Mouse (Mus musculus): ENCODE measurements around the gene Nfatc3. TPM values are rescaled to one million over a fixed set of nuclear protein-coding genes. Genes with fewer than 3 reads are reported as not detected.

Nfatc3 gene
- polyA plus RNA-seq, 1 experiment, result 12.6 TPM

- TF ChIP-seq MYOG (IDR thresholded peaks at IDR 0.05; ENCODE audit: control insufficient read depth, extremely low read depth, insufficient read length) (no peak), CTCF (IDR thresholded peaks at IDR 0.05; ENCODE audit: control insufficient read depth, insufficient read depth, insufficient read length) (no peak), FOSL1 (IDR thresholded peaks at IDR 0.05; ENCODE audit: insufficient read depth, low read length, poor library complexity, severe bottlenecking) (no peak), MYOD1 (IDR thresholded peaks at IDR 0.05; ENCODE audit: control insufficient read depth, insufficient read length, low read depth) (no peak), USF1 (IDR thresholded peaks at IDR 0.05; ENCODE audit: low read depth) (no peak), MAX (IDR thresholded peaks at IDR 0.05) (no peak), CEBPB (IDR thresholded peaks at IDR 0.05; ENCODE audit: low read depth) (no peak)
- H3K79me2 ChIP-seq (ENCODE audit: control insufficient read depth, insufficient read depth), result peaks cover 21% of the 10 kb centered on the region
- peaks cover 4% of the 10 kb centered on the region for H3K79me3 ChIP-seq (ENCODE audit: low read depth)
- no peaks in the 10 kb centered on the region for H3K36me3 ChIP-seq (ENCODE audit: control insufficient read depth, insufficient read depth)
- peak overlapping the region; percentile 77 for H3ac ChIP-seq (ENCODE audit: control insufficient read depth, insufficient read length, low read depth)
- H3K4me3 ChIP-seq (ENCODE audit: insufficient read depth, poor library complexity, severe bottlenecking), result peak overlapping the region; percentile 73
- no peaks in the 10 kb centered on the region for H3K27me3 ChIP-seq (ENCODE audit: control insufficient read depth, insufficient read depth, insufficient read length)
These were observed 92.0 kb downstream of the Nfatc3 start for GRCm38 (mm10) chr8:106150653-106151000.

DNA sequence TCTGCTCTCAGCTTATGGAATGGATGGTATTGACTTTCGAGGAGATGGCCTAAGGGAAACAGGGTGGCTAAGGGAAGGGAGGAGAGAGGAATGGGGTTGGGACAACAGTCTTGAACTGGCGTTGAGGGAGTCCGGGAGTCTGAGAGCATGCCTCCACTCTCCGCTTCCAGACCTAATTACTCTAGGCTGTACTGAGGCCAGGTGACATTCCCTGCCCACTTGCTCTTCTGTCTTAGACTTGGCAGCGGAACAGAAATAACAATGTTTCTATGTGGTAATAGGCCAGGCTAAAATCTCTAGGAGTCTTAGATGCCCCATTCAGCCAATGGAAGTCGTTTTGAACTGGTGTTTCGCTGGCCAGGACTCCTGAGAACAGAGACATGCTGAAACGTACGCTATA lies 92.4 kb downstream of the Nfatc3 start:
- H3K36me3 ChIP-seq (ENCODE audit: control insufficient read depth, insufficient read depth), result peaks cover 1% of the 10 kb centered on the region
- TF ChIP-seq CTCF (IDR thresholded peaks at IDR 0.05; ENCODE audit: control insufficient read depth, insufficient read depth, insufficient read length) (no peak), FOSL1 (IDR thresholded peaks at IDR 0.05; ENCODE audit: insufficient read depth, low read length, poor library complexity, severe bottlenecking) (no peak), CEBPB (IDR thresholded peaks at IDR 0.05; ENCODE audit: low read depth) (no peak), MAX (IDR thresholded peaks at IDR 0.05) (no peak), USF1 (IDR thresholded peaks at IDR 0.05; ENCODE audit: low read depth) (no peak), MYOG (IDR thresholded peaks at IDR 0.05; ENCODE audit: control insufficient read depth, extremely low read depth, insufficient read length) (no peak), MYOD1 (IDR thresholded peaks at IDR 0.05; ENCODE audit: control insufficient read depth, insufficient read length, low read depth) (no peak)
- H3K79me2 ChIP-seq (ENCODE audit: control insufficient read depth, insufficient read depth), result peaks cover 21% of the 10 kb centered on the region
- no peaks in the 10 kb centered on the region for H3K27me3 ChIP-seq (ENCODE audit: control insufficient read depth, insufficient read depth, insufficient read length)
- peak overlapping the region; percentile 73 for H3K4me3 ChIP-seq (ENCODE audit: insufficient read depth, poor library complexity, severe bottlenecking)
- peak overlapping the region; percentile 77 for H3ac ChIP-seq (ENCODE audit: control insufficient read depth, insufficient read length, low read depth)
- peaks cover 4% of the 10 kb centered on the region for H3K79me3 ChIP-seq (ENCODE audit: low read depth)

GRCm38 (mm10) chr8:106152876-106153275 lies 94.2 kb downstream of the Nfatc3 start:
- no peak for TF ChIP-seq USF1 (IDR thresholded peaks at IDR 0.05; ENCODE audit: low read depth)
- peaks cover 21% of the 10 kb centered on the region for H3K79me2 ChIP-seq (ENCODE audit: control insufficient read depth, insufficient read depth)
- no peak overlapping the region for H3K4me3 ChIP-seq (ENCODE audit: insufficient read depth, poor library complexity, severe bottlenecking)
- peaks cover 4% of the 10 kb centered on the region for H3K79me3 ChIP-seq (ENCODE audit: low read depth)
- no peaks in the 10 kb centered on the region for H3K27me3 ChIP-seq (ENCODE audit: control insufficient read depth, insufficient read depth, insufficient read length)
- H3K36me3 ChIP-seq (ENCODE audit: control insufficient read depth, insufficient read depth), result peaks cover 14% of the 10 kb centered on the region
- no peak overlapping the region for H3ac ChIP-seq (ENCODE audit: control insufficient read depth, insufficient read length, low read depth)

DNA sequence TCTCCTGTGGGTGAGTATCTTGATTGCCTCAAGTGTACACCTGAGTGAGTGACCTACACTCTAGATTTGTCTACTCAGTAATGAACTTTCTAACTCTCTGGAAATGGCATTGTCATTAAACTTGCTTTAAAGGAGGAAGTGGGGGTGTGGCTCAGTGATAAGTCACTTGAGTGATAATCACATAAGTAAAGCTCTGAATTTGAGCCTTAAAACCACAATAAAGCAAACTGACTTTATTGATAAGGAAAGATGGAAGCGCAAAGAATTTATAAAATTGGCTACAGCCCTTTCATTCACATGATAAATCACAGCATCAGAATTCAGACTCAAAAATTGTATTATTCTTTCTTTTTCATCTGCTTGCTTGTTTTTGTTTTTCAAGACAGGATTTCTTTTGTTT lies 98.8 kb downstream of the Nfatc3 start:
- TF ChIP-seq MAX (IDR thresholded peaks at IDR 0.05) (no peak), CEBPB (IDR thresholded peaks at IDR 0.05; ENCODE audit: low read depth) (no peak), FOSL1 (IDR thresholded peaks at IDR 0.05; ENCODE audit: insufficient read depth, low read length, poor library complexity, severe bottlenecking) (no peak), MYOG (IDR thresholded peaks at IDR 0.05; ENCODE audit: control insufficient read depth, extremely low read depth, insufficient read length) (no peak), CTCF (IDR thresholded peaks at IDR 0.05; ENCODE audit: control insufficient read depth, insufficient read depth, insufficient read length) (no peak), USF1 (IDR thresholded peaks at IDR 0.05; ENCODE audit: low read depth) (no peak), MYOD1 (IDR thresholded peaks at IDR 0.05; ENCODE audit: control insufficient read depth, insufficient read length, low read depth) (no peak)
- Histone ChIP-seq H3K4me3 (ENCODE audit: insufficient read depth, poor library complexity, severe bottlenecking) (no peak overlapping the region), H3K36me3 (ENCODE audit: control insufficient read depth, insufficient read depth) (peaks cover 29% of the 10 kb centered on the region), H3ac (ENCODE audit: control insufficient read depth, insufficient read length, low read depth) (no peak overlapping the region), H3K79me3 (ENCODE audit: low read depth) (no peaks in the 10 kb centered on the region), H3K27me3 (ENCODE audit: control insufficient read depth, insufficient read depth, insufficient read length) (no peaks in the 10 kb centered on the region), H3K79me2 (ENCODE audit: control insufficient read depth, insufficient read depth) (no peaks in the 10 kb centered on the region)

GRCm38 (mm10) chr8:106158381-106158780 lies 99.7 kb downstream of the Nfatc3 start:
- Histone ChIP-seq H3K4me3 (ENCODE audit: insufficient read depth, poor library complexity, severe bottlenecking) (no peak overlapping the region), H3K27me3 (ENCODE audit: control insufficient read depth, insufficient read depth, insufficient read length) (no peaks in the 10 kb centered on the region), H3K79me2 (ENCODE audit: control insufficient read depth, insufficient read depth) (no peaks in the 10 kb centered on the region), H3K36me3 (ENCODE audit: control insufficient read depth, insufficient read depth) (peaks cover 29% of the 10 kb centered on the region), H3ac (ENCODE audit: control insufficient read depth, insufficient read length, low read depth) (no peak overlapping the region), H3K79me3 (ENCODE audit: low read depth) (no peaks in the 10 kb centered on the region)
- TF ChIP-seq MYOG (IDR thresholded peaks at IDR 0.05; ENCODE audit: control insufficient read depth, extremely low read depth, insufficient read length) (no peak), USF1 (IDR thresholded peaks at IDR 0.05; ENCODE audit: low read depth) (no peak), CTCF (IDR thresholded peaks at IDR 0.05; ENCODE audit: control insufficient read depth, insufficient read depth, insufficient read length) (no peak), FOSL1 (IDR thresholded peaks at IDR 0.05; ENCODE audit: insufficient read depth, low read length, poor library complexity, severe bottlenecking) (no peak), CEBPB (IDR thresholded peaks at IDR 0.05; ENCODE audit: low read depth) (no peak), MYOD1 (IDR thresholded peaks at IDR 0.05; ENCODE audit: control insufficient read depth, insufficient read length, low read depth) (no peak), MAX (IDR thresholded peaks at IDR 0.05) (no peak)

GRCm38 (mm10) chr8:106159876-106160275 lies 101.2 kb downstream of the Nfatc3 start:
- H3K79me2 ChIP-seq (ENCODE audit: control insufficient read depth, insufficient read depth), result no peaks in the 10 kb centered on the region
- no peaks in the 10 kb centered on the region for H3K27me3 ChIP-seq (ENCODE audit: control insufficient read depth, insufficient read depth, insufficient read length)
- H3ac ChIP-seq (ENCODE audit: control insufficient read depth, insufficient read length, low read depth), result no peak overlapping the region
- no peaks in the 10 kb centered on the region for H3K79me3 ChIP-seq (ENCODE audit: low read depth)
- H3K4me3 ChIP-seq (ENCODE audit: insufficient read depth, poor library complexity, severe bottlenecking), result no peak overlapping the region
- peaks cover 36% of the 10 kb centered on the region for H3K36me3 ChIP-seq (ENCODE audit: control insufficient read depth, insufficient read depth)
- TF ChIP-seq MYOG (IDR thresholded peaks at IDR 0.05; ENCODE audit: control insufficient read depth, extremely low read depth, insufficient read length), result no peak
- TF ChIP-seq FOSL1 (IDR thresholded peaks at IDR 0.05; ENCODE audit: insufficient read depth, low read length, poor library complexity, severe bottlenecking), result no peak
- no peak for TF ChIP-seq MYOD1 (IDR thresholded peaks at IDR 0.05; ENCODE audit: control insufficient read depth, insufficient read length, low read depth)
- no peak for TF ChIP-seq MAX (IDR thresholded peaks at IDR 0.05)
- no peak for TF ChIP-seq USF1 (IDR thresholded peaks at IDR 0.05; ENCODE audit: low read depth)
- no peak for TF ChIP-seq CTCF (IDR thresholded peaks at IDR 0.05; ENCODE audit: control insufficient read depth, insufficient read depth, insufficient read length)
- no peak for TF ChIP-seq CEBPB (IDR thresholded peaks at IDR 0.05; ENCODE audit: low read depth)

All from C2C12 (cell line).